In the genomic region with DNA sequence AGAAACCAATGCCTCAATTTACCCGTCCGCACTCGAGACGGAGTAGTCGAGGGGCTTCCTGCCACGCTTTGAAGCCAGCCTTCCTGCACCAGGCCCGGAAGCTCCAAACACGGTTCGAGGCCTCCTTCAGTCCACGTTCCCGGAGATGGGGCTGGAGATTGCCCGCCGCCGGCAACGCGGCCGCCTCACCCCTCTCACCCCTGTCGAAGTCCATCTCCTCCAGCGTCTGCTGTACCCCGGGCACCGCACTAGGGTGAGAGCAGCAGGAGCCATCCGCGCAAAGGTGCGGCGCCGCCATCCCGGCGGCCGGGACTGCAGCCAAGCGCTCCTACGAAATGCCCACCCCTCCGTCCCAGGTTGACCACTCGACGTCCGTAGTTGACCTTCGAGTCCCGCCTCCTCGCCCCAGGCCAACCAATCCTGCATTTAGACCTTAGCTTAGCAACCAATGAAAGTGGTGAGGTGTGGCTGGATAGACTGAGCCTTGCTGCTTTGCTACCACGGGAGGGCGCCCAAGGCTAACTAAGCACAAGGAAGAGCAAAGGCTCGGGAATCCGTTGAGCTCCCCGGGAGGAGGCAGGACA, we compare ENCODE assay signal across 1 mouse cellular context.
A peak's percentile ranks its signal among the peaks of the same experiment; 100 is the strongest.
TF ChIP-seq lines count a peak whose summit lies in the region.

Gene Ankrd39, minus strand, starts transcription at position 558 of the 584 bp plus-strand sequence.

TF ChIP-seq in MEL, 35 proteins besides CTCF, POLR2A, EP300 and RAD21 (continued from another document):
- TF ChIP-seq ZMIZ1 (IDR thresholded peaks at IDR 0.05; ENCODE audit: low read depth, low read length) (0 out of 2 replicates have a peak, but pooled peaks have one; percentile 52), CHD1 (IDR thresholded peaks at IDR 0.05; ENCODE audit: low read depth, low read length) (no peak), ZNF384 (IDR thresholded peaks at IDR 0.05; ENCODE audit: low read depth, low read length) (no peak), MEF2A (IDR thresholded peaks at IDR 0.05; ENCODE audit: extremely low read depth, insufficient replicate concordance, low read depth, low read length, poor library complexity, severe bottlenecking) (no peak), POLR2AphosphoS2 (IDR thresholded peaks at IDR 0.05; ENCODE audit: low read length) (peak; percentile 68; the same call in 1 of the 2 replicates), RCOR1 (IDR thresholded peaks at IDR 0.05; ENCODE audit: low read depth, low read length) (no peak; the same call in 1 of the 2 replicates), MXI1 (IDR thresholded peaks at IDR 0.05; ENCODE audit: low read depth, low read length) (peak; percentile 35), KAT2A (conservative IDR thresholded peaks at IDR 0.05; ENCODE audit: low read depth, low read length) (no peak; the same call in 1 of the 2 replicates)
TF ChIP-seq in MEL: peak in this region for 15.
